Mouse (Mus musculus): Measurements from ENCODE around the gene Slc25a21.

- no peak for TF ChIP-seq CHD2 (IDR thresholded peaks at IDR 0.05; ENCODE audit: low read depth, low read length)
- TF ChIP-seq MAFK (IDR thresholded peaks at IDR 0.05; ENCODE audit: insufficient read depth, low read depth, low read length), result no peak
- no peak for TF ChIP-seq ZNF384 (IDR thresholded peaks at IDR 0.05; ENCODE audit: low read depth, low read length)
- no peak for TF ChIP-seq ZC3H11A (IDR thresholded peaks at IDR 0.05; ENCODE audit: borderline replicate concordance, low read depth, low read length)
Observed at GRCm38 (mm10) chr12:56694936-56695335, 502.3 kb downstream of the Slc25a21 start.
